Mouse (Mus musculus) thymus, postnatal 14 days (tissue): ENCODE data around the gene Gm9376.

Experiments
- DNase-seq: peaks from one replicate; pipeline ENCODE4 v3.0.0; 2021

Gene Gm9376

DNA sequence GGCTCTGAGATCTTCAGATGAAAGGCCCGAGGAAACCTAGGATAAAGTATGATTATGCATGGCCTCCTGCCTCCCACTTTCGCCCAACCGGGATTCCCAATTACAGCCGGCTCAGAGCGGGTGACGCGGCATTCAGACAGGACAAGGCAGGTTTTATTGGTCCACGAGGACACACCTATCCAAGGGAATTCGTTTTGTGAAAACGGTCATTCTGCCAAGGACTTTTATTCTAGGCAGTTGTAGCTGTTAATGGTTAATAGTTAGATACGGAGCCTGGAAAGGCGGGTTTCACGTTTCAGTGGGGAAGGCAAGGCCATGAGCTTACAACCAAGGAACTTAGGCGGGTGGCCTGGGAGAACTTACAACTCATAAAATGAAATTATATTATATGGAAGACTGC lies 16.2 kb downstream of the Gm9376 start:
- no peak for DNase-seq

DNA sequence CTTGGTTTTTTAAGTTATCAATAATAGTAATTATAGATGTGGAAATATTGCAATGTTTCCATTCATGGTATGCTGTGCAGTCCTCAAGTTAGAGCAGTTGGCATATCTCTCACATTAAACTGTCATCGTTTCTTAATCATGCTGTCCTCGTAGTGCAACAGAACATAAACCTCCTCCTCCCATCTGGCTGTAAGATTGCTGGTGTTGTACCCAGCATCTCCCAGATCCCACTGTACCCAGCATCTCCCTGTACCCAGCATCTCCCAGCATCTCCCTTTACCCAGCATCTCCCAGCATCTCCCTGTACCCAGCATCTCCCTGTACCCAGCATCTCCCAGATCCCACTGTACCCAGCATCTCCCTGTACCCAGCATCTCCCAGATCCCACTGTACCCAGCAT lies 19.3 kb downstream of the Gm9376 start:
- DNase-seq: no peak

DNA sequence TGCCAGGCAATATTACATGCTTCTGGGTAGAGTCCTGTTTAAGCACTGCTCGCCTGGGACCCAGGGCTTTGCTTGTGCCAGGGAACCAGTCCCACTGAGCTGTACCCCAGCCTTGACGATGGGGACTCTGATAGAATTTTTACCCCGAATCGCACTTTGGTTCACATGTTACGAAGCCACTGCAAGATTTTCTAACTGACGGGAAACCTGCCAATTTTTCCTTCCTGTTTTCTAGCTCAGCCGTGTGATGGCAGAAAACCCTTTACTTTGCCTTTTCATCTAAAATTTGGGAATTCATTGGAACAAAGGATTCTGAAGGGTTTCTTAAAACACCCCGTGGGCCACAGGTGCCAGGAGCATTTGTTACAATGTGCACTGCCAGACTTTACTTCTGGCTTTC lies 22.4 kb downstream of the Gm9376 start:
- DNase-seq: no peak

DNA sequence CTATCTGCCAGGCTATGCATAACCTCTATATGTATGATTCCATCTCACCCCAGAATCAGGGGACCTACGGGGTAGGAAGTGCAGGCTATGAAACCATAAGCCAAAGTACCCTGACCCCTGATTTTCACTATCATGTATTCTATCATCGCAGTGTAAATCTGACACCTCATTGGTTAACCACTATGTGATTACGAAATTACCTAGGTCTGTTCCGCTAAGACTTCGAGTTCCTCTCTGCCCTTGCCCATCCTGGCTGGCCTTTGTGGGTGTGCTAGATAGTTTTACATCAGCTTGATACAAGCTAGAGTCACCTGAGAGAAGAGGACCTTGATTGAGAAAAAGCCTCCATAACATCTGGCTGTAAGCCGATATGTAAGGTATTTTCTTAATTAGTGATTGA lies 23.2 kb downstream of the Gm9376 start:
- no peak for DNase-seq

DNA sequence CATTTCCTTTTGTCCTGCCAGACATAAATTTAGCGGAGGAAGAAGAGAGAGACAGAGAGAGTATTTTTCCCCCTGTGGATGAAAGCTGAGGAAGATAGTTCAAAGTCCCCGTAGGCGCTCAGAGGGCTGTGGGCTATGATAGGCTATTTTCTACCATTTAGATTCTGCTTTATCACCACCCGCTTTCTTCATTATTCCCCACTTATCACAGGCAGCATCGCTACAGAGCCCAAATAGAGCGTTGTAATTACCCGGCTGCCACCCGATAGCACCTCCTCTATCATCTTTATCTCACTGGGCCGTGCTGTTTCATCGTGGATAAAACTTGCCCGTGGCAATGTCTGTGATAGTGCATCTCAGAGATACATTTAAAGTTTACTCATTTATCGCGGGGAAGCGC lies 35.8 kb downstream of the Gm9376 start:
- no peak for DNase-seq

DNA sequence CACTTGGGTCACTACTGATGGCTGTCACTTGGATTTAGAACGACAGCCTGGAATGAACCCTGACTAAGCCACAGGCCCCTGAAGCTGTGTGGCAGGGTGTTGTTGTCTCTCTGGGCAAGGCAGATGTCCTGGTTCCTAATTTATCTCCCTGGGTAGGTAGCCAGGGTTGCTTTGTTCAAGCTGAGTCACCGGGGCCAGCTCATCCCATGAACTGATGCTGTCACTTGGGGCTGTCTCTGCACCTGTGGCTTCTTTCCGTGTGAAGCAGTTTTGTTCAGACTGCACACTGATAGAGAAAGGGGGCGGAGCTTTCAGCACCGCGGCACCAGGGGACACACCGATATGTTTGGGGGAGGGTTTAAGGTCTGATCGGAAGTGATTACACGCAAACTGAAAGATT lies 37.8 kb downstream of the Gm9376 start:
- DNase-seq: no peak

DNA sequence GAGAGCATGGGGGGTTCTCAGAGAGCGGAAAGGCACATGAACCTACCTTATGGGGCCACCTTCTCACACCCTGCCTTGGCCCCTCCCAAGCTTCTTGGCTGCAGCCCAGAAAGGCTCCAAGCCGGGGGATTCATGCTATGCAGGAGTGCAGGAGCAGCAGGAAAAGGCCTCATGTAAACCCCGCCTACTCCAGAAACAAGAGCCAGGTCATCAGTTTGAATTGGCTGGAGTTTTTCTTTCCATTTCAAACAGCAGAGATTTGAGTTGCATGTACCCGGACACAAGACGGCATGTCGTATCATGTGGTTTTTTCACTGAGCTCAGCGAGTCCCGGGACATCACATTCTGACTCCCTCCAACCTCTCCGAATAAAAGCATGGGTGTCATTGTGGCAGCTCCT lies 39.2 kb downstream of the Gm9376 start:
- no peak for DNase-seq

DNA sequence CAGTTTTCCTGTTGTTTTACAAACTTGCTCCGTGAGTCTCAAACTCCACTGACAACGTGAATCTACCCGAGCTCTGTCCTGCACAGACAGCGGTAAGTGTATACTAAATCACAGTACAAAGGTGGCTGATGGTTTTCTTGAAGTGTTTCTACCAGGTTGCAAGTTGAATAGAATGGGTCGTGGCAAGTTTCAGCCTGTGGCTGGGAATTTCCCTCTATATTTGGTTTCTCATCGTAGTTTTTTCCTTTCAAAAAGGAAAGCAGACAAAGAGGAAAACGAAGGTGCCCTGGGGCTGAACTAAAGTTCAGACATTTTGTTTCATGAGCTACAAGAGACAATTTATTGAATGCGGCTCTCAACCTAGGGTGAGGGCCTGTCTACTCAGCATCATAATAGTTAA lies 40.3 kb downstream of the Gm9376 start:
- no peak for DNase-seq

DNA sequence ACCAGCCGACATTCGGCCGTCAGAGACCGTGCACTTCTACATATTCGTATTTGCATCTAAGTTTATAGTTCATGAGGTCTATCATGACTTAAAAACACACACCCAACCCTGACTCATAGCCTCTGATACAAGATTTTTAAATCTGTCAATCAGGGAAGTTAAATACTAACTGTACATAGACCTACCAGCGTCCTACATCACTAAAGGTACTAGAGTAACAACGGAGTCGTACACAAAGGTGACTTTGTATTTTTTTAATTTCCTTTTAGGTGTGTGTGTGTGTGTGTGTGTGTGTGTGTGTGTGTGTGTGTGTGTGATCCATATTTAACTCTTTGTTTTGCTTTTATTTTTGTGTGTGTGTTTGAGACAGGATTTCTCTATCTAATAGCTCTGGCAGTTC lies 44.9 kb downstream of the Gm9376 start:
- DNase-seq: no peak

DNA sequence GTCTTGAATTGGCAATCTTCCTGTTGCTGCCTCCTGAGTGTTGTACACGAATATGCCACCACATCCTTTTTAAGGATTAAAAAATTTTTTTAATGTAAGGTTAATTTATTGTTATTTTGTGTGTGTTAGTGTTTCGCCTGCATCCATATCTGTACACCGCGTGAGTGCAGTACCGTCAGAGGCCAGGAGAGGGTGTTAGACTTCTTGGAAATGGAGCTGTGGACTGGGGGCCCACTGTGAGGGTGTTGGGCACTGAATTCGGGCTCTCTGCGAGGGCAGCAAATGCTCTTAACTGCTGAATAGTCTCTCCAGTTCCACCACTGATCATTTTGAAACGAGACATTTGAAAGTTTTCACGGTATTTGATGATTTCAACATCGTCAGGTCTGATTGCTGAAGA lies 45.9 kb downstream of the Gm9376 start:
- DNase-seq: no peak

DNA sequence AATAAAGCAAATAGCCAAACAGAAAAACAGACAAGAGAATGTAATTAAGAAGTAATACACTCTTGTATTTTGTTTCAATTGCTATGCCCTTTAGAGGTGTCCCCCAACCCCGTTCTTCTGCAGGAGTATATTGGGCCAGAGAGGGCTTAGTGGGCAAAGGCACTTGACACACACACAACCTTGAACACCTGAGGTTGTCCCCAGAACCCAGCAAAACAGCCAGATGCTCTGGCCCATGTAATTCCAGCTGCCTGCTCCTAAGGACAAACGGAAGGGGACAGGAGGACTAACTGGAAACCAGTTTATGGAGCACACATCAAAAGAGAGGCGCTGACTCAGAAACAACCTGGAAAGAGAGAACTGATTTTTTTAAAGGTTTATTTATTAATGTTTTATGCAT lies 47.2 kb downstream of the Gm9376 start:
- no peak for DNase-seq

DNA sequence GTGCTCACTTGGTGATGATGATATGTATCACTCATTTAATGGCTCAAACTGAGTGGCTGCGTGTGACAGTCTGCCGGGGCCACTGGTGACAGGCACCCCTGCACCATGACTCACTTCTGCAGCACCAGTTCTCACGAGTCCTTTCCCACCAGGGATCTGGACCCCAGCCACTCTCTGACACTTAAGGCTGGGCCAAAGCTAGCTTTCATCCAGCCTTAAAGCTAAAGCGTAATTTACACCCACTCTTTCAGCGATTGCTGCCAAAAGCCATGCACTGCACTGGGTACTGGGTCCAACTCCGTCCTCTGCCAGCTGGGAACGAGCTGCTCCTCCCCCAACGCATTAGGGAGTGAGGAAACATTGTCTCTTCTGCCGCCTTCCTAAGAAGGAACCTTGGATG lies 50.5 kb downstream of the Gm9376 start:
- no peak for DNase-seq
